Mouse (Mus musculus): ENCODE results near the gene Cldn10. TPM values are rescaled to one million over a fixed set of nuclear protein-coding genes. Genes with fewer than 3 reads are reported as not detected.

Gene Cldn10
- polyA plus RNA-seq, 1 experiment, result 1.4 TPM

DNA sequence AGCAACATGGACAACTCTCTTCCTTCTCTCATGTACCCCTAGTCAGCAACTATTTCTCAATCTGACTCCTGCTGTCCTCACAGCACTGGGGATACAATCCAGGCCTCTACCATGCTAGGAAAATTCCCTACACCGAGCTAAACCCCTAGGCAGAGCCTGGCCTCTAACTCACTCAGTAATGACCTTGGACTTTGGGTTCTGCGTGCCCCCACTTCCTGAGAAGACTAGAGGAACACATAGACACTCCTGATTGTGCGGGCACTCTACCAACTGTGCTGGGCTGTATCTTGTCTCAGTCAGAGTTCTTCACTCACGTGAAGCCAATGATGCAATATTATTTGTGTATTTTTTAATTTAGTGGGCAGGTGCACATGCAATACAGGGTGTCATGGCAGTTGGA, 10.2 kb upstream of the Cldn10 start:
- H3K27me3 ChIP-seq (ENCODE audit: control insufficient read depth, insufficient read depth, low read length), result no peaks in the 10 kb centered on the region
- TF ChIP-seq POLR2A (IDR thresholded peaks at IDR 0.05; ENCODE audit: low read depth, low read length) (no peak), CTCF (IDR thresholded peaks at IDR 0.05; ENCODE audit: extremely low read depth, insufficient read depth, insufficient read length, insufficient replicate concordance) (no peak)
- H3K4me3 ChIP-seq (ENCODE audit: extremely low read depth, insufficient read depth, insufficient read length), result no peak overlapping the region
- no peaks in the 10 kb centered on the region; the same call in 1 of the 2 replicates for H3K4me1 ChIP-seq (ENCODE audit: control insufficient read depth, insufficient read depth, insufficient read length)
- H3K27ac ChIP-seq (ENCODE audit: insufficient read depth, low read length), result no peak overlapping the region
- no peak for DNase-seq (ENCODE audit: low read depth in 1 of 2, low spot score in 2 of 2)
- WGBS, result 76% methylated on average over 4 of the region's 4 CpGs
- H3K36me3 ChIP-seq (ENCODE audit: control insufficient read depth, insufficient read depth, low read length), result no peaks in the 10 kb centered on the region

DNA sequence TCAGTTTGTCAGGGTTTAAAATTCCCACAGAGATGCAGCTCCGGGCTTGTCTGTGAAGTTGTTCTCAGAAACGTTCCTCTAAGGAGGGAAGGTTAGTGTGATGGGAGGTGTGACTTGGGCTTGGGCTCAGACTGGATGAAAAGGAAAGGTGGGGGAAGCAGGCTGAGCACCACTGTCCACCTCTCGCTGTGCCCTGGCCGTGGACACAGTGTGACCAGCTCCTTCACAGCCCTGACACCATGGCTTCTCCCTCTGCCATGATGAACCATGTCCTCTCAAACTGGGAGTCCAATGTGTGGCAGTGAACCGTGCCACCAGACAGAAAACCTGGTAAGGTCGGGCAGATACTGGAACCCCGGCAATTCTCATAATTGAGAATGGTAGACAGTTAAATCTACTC, 6.1 kb upstream of the Cldn10 start:
- DNase-seq (ENCODE audit: low read depth in 1 of 2, low spot score in 2 of 2), result no peak
- Histone ChIP-seq H3K36me3 (ENCODE audit: control insufficient read depth, insufficient read depth, low read length) (no peaks in the 10 kb centered on the region), H3K4me3 (ENCODE audit: extremely low read depth, insufficient read depth, insufficient read length) (no peak overlapping the region), H3K27ac (ENCODE audit: insufficient read depth, low read length) (no peak overlapping the region), H3K27me3 (ENCODE audit: control insufficient read depth, insufficient read depth, low read length) (no peaks in the 10 kb centered on the region), H3K4me1 (ENCODE audit: control insufficient read depth, insufficient read depth, insufficient read length) (no peaks in the 10 kb centered on the region)
- 71% methylated on average over 7 of the region's 7 CpGs for WGBS
- TF ChIP-seq CTCF (IDR thresholded peaks at IDR 0.05; ENCODE audit: extremely low read depth, insufficient read depth, insufficient read length, insufficient replicate concordance) (no peak), POLR2A (IDR thresholded peaks at IDR 0.05; ENCODE audit: low read depth, low read length) (no peak)

DNA sequence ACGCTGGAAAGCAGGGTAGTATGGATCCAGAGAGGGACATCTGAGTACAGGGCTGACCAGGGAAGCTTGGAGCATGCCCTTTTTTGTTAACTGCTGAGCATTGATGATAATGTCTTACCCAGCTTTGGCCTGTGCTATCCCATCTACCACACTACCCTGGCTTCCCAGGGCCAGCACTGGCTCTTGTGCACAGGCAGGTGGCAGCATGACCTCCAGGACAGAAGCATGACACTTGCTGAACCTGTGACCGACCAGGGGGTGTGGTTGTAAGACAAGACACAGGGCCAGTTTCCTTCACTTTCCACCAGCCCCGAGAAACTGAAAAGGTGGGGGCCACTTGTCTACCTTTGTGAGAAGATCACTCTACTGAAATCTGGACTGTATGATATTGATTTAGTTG, 5.5 kb upstream of the Cldn10 start:
- no peak overlapping the region for H3K4me3 ChIP-seq (ENCODE audit: extremely low read depth, insufficient read depth, insufficient read length)
- TF ChIP-seq POLR2A (IDR thresholded peaks at IDR 0.05; ENCODE audit: low read depth, low read length), result no peak
- no peak for TF ChIP-seq CTCF (IDR thresholded peaks at IDR 0.05; ENCODE audit: extremely low read depth, insufficient read depth, insufficient read length, insufficient replicate concordance)
- WGBS, result 19% methylated on average over 3 of the region's 3 CpGs
- no peaks in the 10 kb centered on the region for H3K27me3 ChIP-seq (ENCODE audit: control insufficient read depth, insufficient read depth, low read length)
- H3K4me1 ChIP-seq (ENCODE audit: control insufficient read depth, insufficient read depth, insufficient read length), result no peaks in the 10 kb centered on the region
- DNase-seq (ENCODE audit: low read depth in 1 of 2, low spot score in 2 of 2), result no peak
- H3K36me3 ChIP-seq (ENCODE audit: control insufficient read depth, insufficient read depth, low read length), result no peaks in the 10 kb centered on the region
- H3K27ac ChIP-seq (ENCODE audit: insufficient read depth, low read length), result no peak overlapping the region

- no peak overlapping the region for H3K4me3 ChIP-seq (ENCODE audit: extremely low read depth, insufficient read depth, insufficient read length)
- TF ChIP-seq POLR2A (IDR thresholded peaks at IDR 0.05; ENCODE audit: low read depth, low read length), result no peak
- TF ChIP-seq CTCF (IDR thresholded peaks at IDR 0.05; ENCODE audit: extremely low read depth, insufficient read depth, insufficient read length, insufficient replicate concordance), result no peak
- no peak overlapping the region for H3K27ac ChIP-seq (ENCODE audit: insufficient read depth, low read length)
- H3K27me3 ChIP-seq (ENCODE audit: control insufficient read depth, insufficient read depth, low read length), result no peaks in the 10 kb centered on the region
- DNase-seq (ENCODE audit: low read depth in 1 of 2, low spot score in 2 of 2), result no peak
- H3K36me3 ChIP-seq (ENCODE audit: control insufficient read depth, insufficient read depth, low read length), result no peaks in the 10 kb centered on the region
- H3K4me1 ChIP-seq (ENCODE audit: control insufficient read depth, insufficient read depth, insufficient read length), result no peaks in the 10 kb centered on the region
- WGBS, result 91% methylated on average over 17 of the region's 17 CpGs
These were observed 4.3 kb upstream of the Cldn10 start for GRCm38 (mm10) chr14:118783326-118783935.

GRCm38 (mm10) chr14:118790217-118790616, 2.5 kb downstream of the Cldn10 start:
- Histone ChIP-seq H3K27me3 (ENCODE audit: control insufficient read depth, insufficient read depth, low read length) (no peaks in the 10 kb centered on the region), H3K36me3 (ENCODE audit: control insufficient read depth, insufficient read depth, low read length) (no peaks in the 10 kb centered on the region), H3K27ac (ENCODE audit: insufficient read depth, low read length) (no peak overlapping the region), H3K4me3 (ENCODE audit: extremely low read depth, insufficient read depth, insufficient read length) (no peak overlapping the region), H3K4me1 (ENCODE audit: control insufficient read depth, insufficient read depth, insufficient read length) (peaks cover 3% of the 10 kb centered on the region; the same call in 1 of the 2 replicates)
- WGBS, result 53% methylated on average over 4 of the region's 4 CpGs
- TF ChIP-seq CTCF (IDR thresholded peaks at IDR 0.05; ENCODE audit: extremely low read depth, insufficient read depth, insufficient read length, insufficient replicate concordance), result no peak
- no peak for TF ChIP-seq POLR2A (IDR thresholded peaks at IDR 0.05; ENCODE audit: low read depth, low read length)
- no peak for DNase-seq (ENCODE audit: low read depth in 1 of 2, low spot score in 2 of 2)

DNA sequence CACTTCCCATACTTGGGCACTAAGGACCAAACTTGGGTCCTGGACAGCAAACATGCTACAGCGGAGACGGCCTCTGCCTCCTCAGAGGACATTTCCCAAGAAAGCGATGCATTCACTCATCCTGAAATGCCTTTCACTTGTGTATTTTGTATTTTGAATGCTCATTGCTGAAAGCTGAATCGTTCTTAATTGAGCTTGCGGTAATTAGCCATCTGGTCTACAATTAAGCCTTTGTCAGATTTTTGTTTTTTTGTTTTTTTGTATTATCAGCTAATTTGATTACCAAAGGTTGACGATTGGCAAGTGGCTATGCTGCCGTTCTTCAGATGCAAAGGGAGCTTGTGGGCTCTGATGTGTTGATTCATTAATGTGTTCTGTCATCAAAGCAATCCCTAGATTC, 5.2 kb downstream of the Cldn10 start:
- WGBS, result 95% methylated on average over 7 of the region's 7 CpGs
- H3K27ac ChIP-seq (ENCODE audit: insufficient read depth, low read length), result no peak overlapping the region
- no peaks in the 10 kb centered on the region for H3K27me3 ChIP-seq (ENCODE audit: control insufficient read depth, insufficient read depth, low read length)
- DNase-seq (ENCODE audit: low read depth in 1 of 2, low spot score in 2 of 2), result no peak
- H3K4me3 ChIP-seq (ENCODE audit: extremely low read depth, insufficient read depth, insufficient read length), result no peak overlapping the region
- H3K36me3 ChIP-seq (ENCODE audit: control insufficient read depth, insufficient read depth, low read length), result no peaks in the 10 kb centered on the region
- TF ChIP-seq CTCF (IDR thresholded peaks at IDR 0.05; ENCODE audit: extremely low read depth, insufficient read depth, insufficient read length, insufficient replicate concordance), result no peak
- no peak for TF ChIP-seq POLR2A (IDR thresholded peaks at IDR 0.05; ENCODE audit: low read depth, low read length)
- peaks cover 11% of the 10 kb centered on the region; the same call in 1 of the 2 replicates for H3K4me1 ChIP-seq (ENCODE audit: control insufficient read depth, insufficient read depth, insufficient read length)

DNA sequence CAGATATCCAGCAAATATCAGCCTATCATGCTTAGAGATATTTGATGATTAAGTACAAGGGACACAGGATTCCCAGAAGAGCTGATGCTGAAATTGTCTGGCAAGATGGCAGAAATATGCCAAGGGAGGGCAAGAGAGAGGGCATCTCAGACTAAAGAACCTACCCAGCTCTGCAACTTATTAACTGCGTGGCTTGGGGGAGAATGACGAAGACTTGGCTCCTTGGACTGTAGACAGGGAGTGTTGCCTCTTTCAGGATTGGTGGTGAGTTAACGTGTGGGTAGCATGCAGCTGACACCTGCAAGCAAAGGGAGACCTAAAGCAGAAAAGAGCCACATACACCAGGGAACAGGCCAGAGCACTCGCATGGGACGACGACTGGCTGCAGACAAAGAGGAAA, 5.7 kb downstream of the Cldn10 start:
- WGBS, result 46% methylated on average over 6 of the region's 6 CpGs
- H3K4me3 ChIP-seq (ENCODE audit: extremely low read depth, insufficient read depth, insufficient read length), result no peak overlapping the region
- H3K27me3 ChIP-seq (ENCODE audit: control insufficient read depth, insufficient read depth, low read length), result no peaks in the 10 kb centered on the region
- H3K36me3 ChIP-seq (ENCODE audit: control insufficient read depth, insufficient read depth, low read length), result no peaks in the 10 kb centered on the region
- H3K4me1 ChIP-seq (ENCODE audit: control insufficient read depth, insufficient read depth, insufficient read length), result peaks cover 11% of the 10 kb centered on the region; the same call in 1 of the 2 replicates
- DNase-seq (ENCODE audit: low read depth in 1 of 2, low spot score in 2 of 2), result no peak
- TF ChIP-seq CTCF (IDR thresholded peaks at IDR 0.05; ENCODE audit: extremely low read depth, insufficient read depth, insufficient read length, insufficient replicate concordance) (no peak), POLR2A (IDR thresholded peaks at IDR 0.05; ENCODE audit: low read depth, low read length) (no peak)
- no peak overlapping the region for H3K27ac ChIP-seq (ENCODE audit: insufficient read depth, low read length)

Data from spleen, adult 2 months (tissue).